ENCODE assay signal across 8 mouse cellular contexts in the genomic region with DNA sequence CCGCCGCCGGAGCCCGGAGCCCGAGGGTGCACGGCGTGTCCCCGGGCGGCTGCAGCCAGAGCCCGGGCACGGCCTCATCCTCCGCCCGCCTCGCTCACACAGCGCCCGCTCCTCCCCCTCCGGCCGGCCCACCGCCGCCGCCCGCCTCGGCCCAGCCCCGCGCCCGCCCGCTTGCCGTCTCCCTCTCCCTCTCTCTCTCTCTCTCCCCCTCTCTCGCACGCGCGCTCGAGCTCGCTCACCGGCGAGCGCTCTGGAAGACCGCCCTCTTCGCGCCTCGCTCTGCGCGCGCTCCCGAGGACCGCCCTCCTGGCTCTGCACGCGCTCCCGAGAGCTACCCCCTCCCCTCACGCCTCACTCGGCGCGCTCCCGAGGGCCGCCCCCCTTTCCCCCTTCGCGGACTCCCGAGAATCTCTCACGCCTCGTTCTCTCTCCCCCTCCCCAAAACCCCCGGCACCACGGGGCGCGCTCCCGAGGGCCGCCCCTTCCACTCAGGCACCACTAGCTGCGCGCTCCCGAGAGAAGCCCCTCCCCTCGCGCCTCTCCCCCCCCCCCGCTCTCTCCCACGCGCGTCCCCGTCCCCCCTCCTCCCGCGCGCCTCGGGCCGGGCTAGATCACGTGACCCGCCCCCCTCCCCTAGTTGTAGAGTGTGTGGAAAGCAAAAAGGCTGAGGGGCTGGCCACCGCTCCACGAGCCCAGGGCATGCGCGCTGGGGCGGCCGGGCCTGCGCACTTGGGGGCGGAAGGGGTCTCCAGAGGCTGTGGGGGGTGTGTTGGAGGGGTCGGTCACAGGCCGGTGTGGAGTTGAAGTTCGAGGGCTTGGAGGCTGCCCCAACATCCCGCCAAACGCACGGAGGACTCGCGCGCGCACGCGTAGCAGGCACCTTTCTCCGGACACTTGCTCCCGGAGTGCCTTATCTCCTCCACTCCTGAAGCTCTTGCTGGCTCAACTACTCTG. TPM values are rescaled to one million over a fixed set of nuclear protein-coding genes. Genes with fewer than 3 reads are reported as not detected.
A peak's percentile ranks its signal among the peaks of the same experiment; 100 is the strongest.
DNase-seq lines count a peak whose midpoint lies in the region; ATAC-seq lines count a peak whose summit lies in the region.

Gene Auts2 (minus strand): TSS at position 227 of the 954 bp plus-strand sequence.

- H3K27ac ChIP-seq in hindbrain, embryonic 13.5 days, result peak within 1 kb of the TSS; percentile 93

- peak; percentile 76 for DNase-seq in WW6 (ENCODE audit: low read depth, low spot score)
- peak; percentile 91 to 93 for DNase-seq in cerebellum, postnatal 14 days
- peak; percentile 80 to 81 for DNase-seq in frontal cortex, postnatal 36 days (ENCODE audit: low spot score in 2 of 2)
- peak; percentile 74 for DNase-seq in left cerebral cortex, adult 11 months (ENCODE audit: low spot score)
- peak; percentile 88 for DNase-seq in lung, postnatal 14 days
- DNase-seq in retina, postnatal 7 days (ENCODE audit: low read depth, low spot score), result peak; percentile 83
- DNase-seq in urinary bladder, postnatal 10 days (ENCODE audit: low spot score), result peak; percentile 75

- 0 out of 2 replicates have a peak, but pooled peaks cover 5% of the 10 kb centered on the region for H3K27me3 ChIP-seq in hindbrain, embryonic 13.5 days

- no peaks in the 10 kb centered on the region for H3K36me3 ChIP-seq in hindbrain, embryonic 13.5 days

- peak within 1 kb of the TSS; percentile 81 for H3K4me3 ChIP-seq in hindbrain, embryonic 13.5 days

- H3K9ac ChIP-seq in hindbrain, embryonic 13.5 days, result peak within 1 kb of the TSS; percentile 96

- no peaks in the 10 kb centered on the region for H3K9me3 ChIP-seq in hindbrain, embryonic 13.5 days

- peak within 1 kb of the TSS; percentile 73 for H3K4me2 ChIP-seq in hindbrain, embryonic 13.5 days

- under 1% methylated on average over 92 of the region's 105 CpGs for WGBS in hindbrain, embryonic 13.5 days

- ATAC-seq in hindbrain, embryonic 13.5 days (ENCODE audit: low FRiP score), result peak; percentile 91

- H3K4me1 ChIP-seq in hindbrain, embryonic 13.5 days (replicated peaks), result peaks cover 34% of the 10 kb centered on the region

RNA-seq across cellular contexts. Expression of gene Auts2, which starts in this region (rescaled TPM):
- 78.6 and 89.9 TPM in 2 replicates for polyA plus RNA-seq in hindbrain, embryonic 13.5 days (2015; fragmentation: Nextera tagmentation; extraction: Ambion mirVana)

Comparison
In these comparisons a context has a peak if more than half of its experiments do, and no peak if none do; other contexts are left out.
1. Peak in every context shown above with its lines: DNase-seq, ATAC-seq, H3K4me3 ChIP-seq and H3K27ac ChIP-seq.